Mouse (Mus musculus) neural tube, embryonic 11.5 days (tissue): ENCODE data around the gene Il6st. TPM values are rescaled to one million over a fixed set of nuclear protein-coding genes. Genes with fewer than 3 reads are reported as not detected.

ENCODE experiments used
- ATAC-seq: fragments of 200-750 bp; cut with Nextera tagmentation; 2 replicates; pipeline ENCODE4 v1.8.0; 2017; ENCODE audit warnings: moderate number of reproducible peaks, mild to moderate bottlenecking, moderate TSS enrichment, moderate library complexity; ENCODE audit not compliant: insufficient read depth, low FRiP score, low TSS enrichment
- DNase-seq: peaks from one replicate; pipeline ENCODE4 v3.0.0-alpha.2; 2015; ENCODE audit warnings: low spot score
- H3K27ac ChIP-seq: fragments of 300-500 bp; sonication (generic); 2 replicates; pipeline ENCODE4 v1.5.1; 2014; ENCODE audit warnings: low read depth, mild to moderate bottlenecking, low read length
- H3K27me3 ChIP-seq: fragments of 300-500 bp; sonication (generic); 2 replicates; pipeline ENCODE4 v1.6.1; 2014; ENCODE audit warnings: mild to moderate bottlenecking, low read length, mixed read lengths; ENCODE audit not compliant: control insufficient read depth, insufficient read depth
- H3K36me3 ChIP-seq: fragments of 300-500 bp; sonication (generic); 2 replicates; pipeline ENCODE4 v1.6.1; 2014; ENCODE audit warnings: mild to moderate bottlenecking, low read length, moderate library complexity, mixed read lengths; ENCODE audit not compliant: control insufficient read depth, insufficient read depth
- H3K4me1 ChIP-seq: fragments of 300-500 bp; sonication (generic); 2 replicates; pipeline ENCODE4 v1.6.1; 2014; ENCODE audit warnings: low read length, mixed read lengths; ENCODE audit not compliant: control insufficient read depth, insufficient read depth
- H3K4me2 ChIP-seq: fragments of 300-500 bp; sonication (generic); 2 replicates; pipeline ENCODE4 v1.6.1; 2014; ENCODE audit warnings: low read depth, mild to moderate bottlenecking, moderate library complexity
- H3K4me3 ChIP-seq: fragments of 300-500 bp; sonication (generic); 2 replicates; pipeline ENCODE4 v1.5.1; 2014; ENCODE audit warnings: low read depth, low read length
- H3K9ac ChIP-seq: fragments of 300-500 bp; sonication (generic); 2 replicates; pipeline ENCODE4 v1.6.1; 2014; ENCODE audit warnings: mild to moderate bottlenecking, low read length
- H3K9me3 ChIP-seq: fragments of 300-500 bp; sonication (generic); 2 replicates; pipeline ENCODE4 v1.6.1; 2016; ENCODE audit warnings: low read length; ENCODE audit not compliant: control insufficient read depth
- WGBS: fragments of 180-500 bp; shearing (Covaris S2); extraction: QIAGEN DNeasy Blood & Tissue Kit; methylation state at CpG from one replicate; pipeline ENCODE4 v1.1.7; 2014; 5-methylcytosine and 5-hydroxymethylcytosine counted together
- polyA plus RNA-seq: library from polyadenylated mRNA; unstranded; fragments of >200 nt; fragmentation: Nextera tagmentation; extraction: Ambion mirVana; gene quantifications from 2 replicates; pipeline ENCODE4 v1.2.1, GENCODE M21; 2014

The Il6st gene
- polyA plus RNA-seq, 1 experiment from 2014 or later, result 33.1 TPM

GRCm38 (mm10) chr13:112467384-112467783 is 3.5 kb downstream of the Il6st start:
- H3K27ac ChIP-seq, result no peak overlapping the region
- WGBS, result 93% methylated on average over 9 of the region's 9 CpGs
- ATAC-seq, result no peak

GRCm38 (mm10) chr13:112469491-112469890 is 5.6 kb downstream of the Il6st start:
- no peak overlapping the region for H3K4me2 ChIP-seq
- H3K36me3 ChIP-seq, result no peaks in the 10 kb centered on the region
- H3K4me1 ChIP-seq, result no peaks in the 10 kb centered on the region
- H3K4me3 ChIP-seq, result no peak overlapping the region
- DNase-seq (no peak), ATAC-seq (no peak)
- no peaks in the 10 kb centered on the region for H3K27me3 ChIP-seq
- H3K27ac ChIP-seq, result no peak overlapping the region
- 85% methylated on average over 5 of the region's 5 CpGs for WGBS
- H3K9me3 ChIP-seq, result no peaks in the 10 kb centered on the region
- H3K9ac ChIP-seq, result no peak overlapping the region

More at GRCm38 (mm10) chr13:112467384-112467783, 3.5 kb downstream of the Il6st start:
- Histone ChIP-seq H3K4me1 (no peaks in the 10 kb centered on the region), H3K4me2 (no peak overlapping the region), H3K36me3 (no peaks in the 10 kb centered on the region), H3K9ac (no peak overlapping the region), H3K27me3 (no peaks in the 10 kb centered on the region), H3K9me3 (no peaks in the 10 kb centered on the region), H3K4me3 (no peak overlapping the region)
- no peak for DNase-seq

DNA sequence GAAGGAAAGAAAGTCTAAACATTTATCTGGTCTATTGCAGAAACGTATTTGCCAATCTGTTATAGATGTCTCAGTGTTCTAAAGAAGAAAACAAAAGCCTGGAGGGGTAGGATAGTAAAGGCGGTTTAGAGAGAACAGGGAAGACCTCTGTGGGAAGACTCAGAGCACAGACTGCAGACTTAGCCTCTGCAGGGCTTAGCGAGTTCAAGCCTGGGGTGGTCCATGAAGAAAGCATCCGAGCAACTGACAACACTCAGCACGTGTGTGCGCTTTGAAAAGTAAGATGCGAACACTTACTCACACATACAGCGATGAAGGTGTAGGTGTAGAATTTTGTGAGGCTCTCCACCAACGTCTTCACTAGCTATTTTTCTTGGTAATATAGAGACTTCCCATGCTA is 7.3 kb downstream of the Il6st start:
- 90% methylated on average over 9 of the region's 9 CpGs for WGBS
- no peaks in the 10 kb centered on the region for H3K36me3 ChIP-seq
- no peaks in the 10 kb centered on the region for H3K4me1 ChIP-seq
- no peak overlapping the region for H3K4me2 ChIP-seq
- H3K9ac ChIP-seq, result no peak overlapping the region
- H3K9me3 ChIP-seq, result no peaks in the 10 kb centered on the region
- H3K27ac ChIP-seq, result no peak overlapping the region
- ATAC-seq, result no peak
- no peaks in the 10 kb centered on the region for H3K27me3 ChIP-seq
- no peak for DNase-seq
- no peak overlapping the region for H3K4me3 ChIP-seq

DNA sequence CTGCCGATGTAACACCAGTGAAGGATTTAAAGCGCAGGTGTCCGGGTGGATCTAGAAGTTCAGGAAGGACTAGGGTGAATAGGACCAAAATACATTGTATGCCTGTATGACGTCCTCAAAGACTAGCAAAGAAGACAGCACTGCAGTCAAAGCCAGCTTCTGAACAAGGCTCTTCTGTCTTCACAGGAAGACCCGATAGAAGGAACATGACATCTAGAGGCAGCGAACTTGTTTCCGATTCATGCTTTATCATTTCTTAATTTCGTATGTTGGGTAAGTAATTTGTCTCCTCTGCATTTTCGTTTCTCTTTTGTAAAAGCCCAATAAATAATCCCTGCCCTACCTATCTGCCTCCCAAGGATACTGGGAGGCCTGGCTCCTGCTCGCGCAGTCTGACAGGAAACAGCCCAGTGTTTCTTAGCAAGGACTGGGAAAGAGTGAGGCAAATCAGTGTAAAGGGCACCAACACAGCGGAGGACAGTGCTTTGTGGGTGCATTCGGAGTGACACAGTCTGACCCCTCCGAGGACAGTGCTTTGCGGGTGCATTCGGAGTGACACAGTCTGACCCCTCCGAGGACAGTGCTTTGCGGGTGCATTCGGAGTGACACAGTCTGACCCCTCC is 8.6 kb downstream of the Il6st start:
- 84% methylated on average over 18 of the region's 19 CpGs for WGBS
- ATAC-seq, result no peak
- H3K36me3 ChIP-seq, result no peaks in the 10 kb centered on the region

DNA sequence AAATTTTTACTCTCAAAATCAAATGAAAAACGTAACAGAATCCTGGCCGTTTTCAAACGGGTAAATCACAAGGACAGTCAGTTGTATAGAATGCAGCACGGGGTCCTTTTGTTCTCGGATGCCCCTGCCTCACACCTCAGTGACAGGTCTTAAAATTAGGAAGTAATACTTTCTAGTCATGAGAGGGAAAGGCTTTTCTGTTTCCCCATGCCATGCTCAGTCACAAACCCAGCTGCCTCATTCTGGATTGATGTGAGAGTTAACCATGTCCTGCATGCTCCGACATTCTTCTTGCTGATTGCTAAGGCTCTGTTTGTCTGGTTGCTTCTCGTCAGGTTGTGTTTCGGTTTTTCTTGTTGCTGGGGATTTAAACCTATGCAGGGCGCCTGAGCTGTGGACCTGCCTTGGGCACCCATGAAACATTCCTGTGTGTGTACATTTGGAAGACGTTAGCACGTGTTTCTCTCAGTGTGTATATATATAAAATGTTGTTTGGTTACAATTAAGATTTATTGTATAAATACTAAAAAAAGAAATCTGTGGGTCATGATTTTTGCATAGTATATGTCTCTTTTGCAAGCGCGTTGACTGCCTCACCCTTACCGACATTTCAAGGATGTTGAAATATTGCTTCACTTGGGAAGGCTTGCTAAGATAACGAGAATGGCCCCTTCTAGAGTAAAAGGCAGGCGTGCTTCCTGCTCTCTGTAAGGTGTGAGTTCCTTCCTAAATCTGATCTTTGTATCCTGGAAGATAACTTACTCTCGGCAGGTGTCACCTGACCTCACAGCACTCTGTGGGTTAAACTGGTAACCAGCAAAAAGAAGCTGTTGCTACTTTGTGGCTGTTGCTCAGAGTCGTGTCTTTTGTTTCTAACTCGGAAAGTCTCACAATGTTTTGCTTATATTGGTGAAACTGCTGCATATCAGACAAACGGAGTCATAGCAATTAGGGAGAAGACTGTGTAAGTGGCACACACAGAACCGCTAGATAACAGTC is 10.2 kb downstream of the Il6st start:
- ATAC-seq, result no peak
- H3K4me1 ChIP-seq, result no peaks in the 10 kb centered on the region
- H3K36me3 ChIP-seq, result no peaks in the 10 kb centered on the region
- no peak overlapping the region for H3K4me3 ChIP-seq
- WGBS, result 82% methylated on average over 21 of the region's 21 CpGs
- DNase-seq, result no peak
- no peaks in the 10 kb centered on the region for H3K27me3 ChIP-seq
- no peak overlapping the region for H3K4me2 ChIP-seq
- no peak overlapping the region for H3K9ac ChIP-seq
- H3K27ac ChIP-seq, result no peak overlapping the region
- no peaks in the 10 kb centered on the region for H3K9me3 ChIP-seq

More for the DNA sequence above, 8.6 kb downstream of the Il6st start:
- Histone ChIP-seq H3K4me2 (no peak overlapping the region), H3K9ac (no peak overlapping the region), H3K27me3 (no peaks in the 10 kb centered on the region), H3K4me1 (no peaks in the 10 kb centered on the region), H3K4me3 (no peak overlapping the region), H3K9me3 (no peaks in the 10 kb centered on the region), H3K27ac (no peak overlapping the region)
- DNase-seq, result no peak

GRCm38 (mm10) chr13:112479032-112479431 is 15.2 kb downstream of the Il6st start:
- ATAC-seq (no peak), DNase-seq (no peak)
- H3K9ac ChIP-seq, result no peak overlapping the region
- H3K9me3 ChIP-seq, result no peaks in the 10 kb centered on the region
- no peaks in the 10 kb centered on the region for H3K4me1 ChIP-seq
- peaks cover 3% of the 10 kb centered on the region; the same call in 1 of the 2 replicates for H3K36me3 ChIP-seq
- H3K27ac ChIP-seq, result no peak overlapping the region
- no peak overlapping the region for H3K4me3 ChIP-seq
- H3K4me2 ChIP-seq, result no peak overlapping the region
- WGBS, result 91% methylated on average over 7 of the region's 7 CpGs
- no peaks in the 10 kb centered on the region for H3K27me3 ChIP-seq

GRCm38 (mm10) chr13:112479926-112480325 is 16.1 kb downstream of the Il6st start:
- WGBS, result 88% methylated on average over 15 of the region's 15 CpGs
- Histone ChIP-seq H3K4me1 (no peaks in the 10 kb centered on the region), H3K4me3 (no peak overlapping the region), H3K27ac (no peak overlapping the region), H3K27me3 (no peaks in the 10 kb centered on the region), H3K36me3 (peaks cover 3% of the 10 kb centered on the region; the same call in 1 of the 2 replicates), H3K9ac (no peak overlapping the region), H3K9me3 (no peaks in the 10 kb centered on the region), H3K4me2 (no peak overlapping the region)
- DNase-seq (no peak), ATAC-seq (no peak)

- peaks cover 6% of the 10 kb centered on the region; the same call in 1 of the 2 replicates for H3K36me3 ChIP-seq
- no peak overlapping the region for H3K4me2 ChIP-seq
- H3K4me1 ChIP-seq, result no peaks in the 10 kb centered on the region
- no peak for DNase-seq
- H3K9me3 ChIP-seq, result no peaks in the 10 kb centered on the region
- no peak for ATAC-seq
- 86% methylated on average over 5 of the region's 5 CpGs for WGBS
- no peak overlapping the region for H3K4me3 ChIP-seq
- no peak overlapping the region for H3K27ac ChIP-seq
- no peak overlapping the region for H3K9ac ChIP-seq
- no peaks in the 10 kb centered on the region for H3K27me3 ChIP-seq
Measured at GRCm38 (mm10) chr13:112482525-112482924, 18.7 kb downstream of the Il6st start.
